Mouse (Mus musculus) testis, adult 2 months (tissue): ENCODE measurements at regions not wholly inside any gene's neighbourhood (a gene's known extent, or its start where the extent isn't known, plus 50 kb on each side); places are given as distances from the start of the nearest gene placed in this dataset.

Source experiments
- H3K27ac ChIP-seq: fragments of 200-500 bp; 2 replicates; pipeline ENCODE4 v1.5.1; 2012; ENCODE audit warnings: low read depth, low read length; ENCODE audit not compliant: control insufficient read depth, insufficient read depth
- H3K27me3 ChIP-seq: fragments of 200-500 bp; 2 replicates; pipeline ENCODE4 v1.6.1; 2012; ENCODE audit warnings: mild to moderate bottlenecking, low read length, moderate library complexity; ENCODE audit not compliant: control insufficient read depth, insufficient read depth
- H3K36me3 ChIP-seq: fragments of 200-500 bp; 2 replicates; pipeline ENCODE4 v1.6.1; 2012; ENCODE audit warnings: mild to moderate bottlenecking, low read length; ENCODE audit not compliant: control insufficient read depth, insufficient read depth
- H3K4me1 ChIP-seq: fragments of 200-500 bp; 2 replicates; pipeline ENCODE4 v1.6.1; 2012; ENCODE audit warnings: low read length; ENCODE audit not compliant: control insufficient read depth, insufficient read depth
- H3K4me3 ChIP-seq: fragments of 200-500 bp; 2 replicates; pipeline ENCODE4 v1.5.1; 2012; ENCODE audit warnings: low read depth, mild to moderate bottlenecking, low read length, moderate library complexity, mixed read lengths; ENCODE audit not compliant: control insufficient read depth
- CTCF ChIP-seq: fragments of 200-500 bp; IDR thresholded peaks from 2 replicates; pipeline ENCODE4 v1.5.1; 2012; ENCODE audit warnings: low read depth, mild to moderate bottlenecking, inconsistent platforms, low read length, moderate library complexity; ENCODE audit not compliant: control insufficient read depth, insufficient read depth, insufficient replicate concordance
- POLR2A ChIP-seq: fragments of 200-500 bp; IDR thresholded peaks from 2 replicates; pipeline ENCODE4 v1.6.1; 2012; ENCODE audit warnings: low read depth, mild to moderate bottlenecking, inconsistent platforms, low read length, moderate library complexity; ENCODE audit not compliant: control insufficient read depth

DNA sequence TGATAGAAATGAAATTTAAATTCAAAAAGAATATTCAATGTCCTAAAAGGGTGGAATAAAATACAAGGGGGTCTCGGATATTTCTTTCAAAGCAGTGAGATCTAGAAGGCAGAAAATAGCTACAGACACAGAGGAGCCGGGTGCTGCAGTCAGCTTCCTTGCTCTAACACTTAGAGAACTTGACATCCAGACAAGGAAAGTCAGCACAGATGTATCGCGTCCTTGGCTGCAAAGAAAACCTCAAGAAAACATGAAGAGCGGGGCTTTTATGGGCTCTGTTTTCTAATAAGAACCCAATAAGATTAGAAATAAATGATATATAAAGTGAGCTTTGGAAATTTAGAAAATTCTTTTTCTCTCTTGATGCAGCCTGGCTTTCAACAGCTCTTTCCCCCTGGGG lies 53.1 kb upstream of the Glis3 start:
- Histone ChIP-seq H3K36me3 (no peaks in the 10 kb centered on the region), H3K4me1 (no peaks in the 10 kb centered on the region), H3K27ac (no peak overlapping the region), H3K4me3 (no peak overlapping the region), H3K27me3 (no peaks in the 10 kb centered on the region)
- TF ChIP-seq CTCF (no peak), POLR2A (no peak)

DNA sequence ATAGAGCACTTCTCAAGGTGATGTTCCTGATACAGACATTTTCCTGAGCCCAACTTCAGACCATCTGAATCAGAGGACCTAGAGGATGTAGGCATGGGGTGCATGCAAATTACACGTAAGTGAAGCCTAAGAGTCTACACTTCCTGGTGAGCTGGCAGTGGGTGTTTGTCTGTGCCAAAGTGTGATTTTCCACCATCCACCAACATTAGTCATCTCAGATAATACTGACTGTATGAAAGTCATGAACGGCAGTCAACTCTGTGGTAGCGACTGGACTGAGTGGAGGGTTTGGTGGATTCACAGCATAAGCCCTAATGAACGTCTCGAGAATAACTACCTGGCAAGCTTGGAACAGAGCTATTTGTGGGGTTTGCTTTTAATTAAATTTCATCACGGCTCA lies 53.9 kb upstream of the Glis3 start:
- H3K4me1 ChIP-seq: no peaks in the 10 kb centered on the region
- H3K4me3 ChIP-seq: no peak overlapping the region
- no peak for TF ChIP-seq POLR2A
- no peaks in the 10 kb centered on the region for H3K36me3 ChIP-seq
- H3K27ac ChIP-seq: no peak overlapping the region
- no peaks in the 10 kb centered on the region for H3K27me3 ChIP-seq

DNA sequence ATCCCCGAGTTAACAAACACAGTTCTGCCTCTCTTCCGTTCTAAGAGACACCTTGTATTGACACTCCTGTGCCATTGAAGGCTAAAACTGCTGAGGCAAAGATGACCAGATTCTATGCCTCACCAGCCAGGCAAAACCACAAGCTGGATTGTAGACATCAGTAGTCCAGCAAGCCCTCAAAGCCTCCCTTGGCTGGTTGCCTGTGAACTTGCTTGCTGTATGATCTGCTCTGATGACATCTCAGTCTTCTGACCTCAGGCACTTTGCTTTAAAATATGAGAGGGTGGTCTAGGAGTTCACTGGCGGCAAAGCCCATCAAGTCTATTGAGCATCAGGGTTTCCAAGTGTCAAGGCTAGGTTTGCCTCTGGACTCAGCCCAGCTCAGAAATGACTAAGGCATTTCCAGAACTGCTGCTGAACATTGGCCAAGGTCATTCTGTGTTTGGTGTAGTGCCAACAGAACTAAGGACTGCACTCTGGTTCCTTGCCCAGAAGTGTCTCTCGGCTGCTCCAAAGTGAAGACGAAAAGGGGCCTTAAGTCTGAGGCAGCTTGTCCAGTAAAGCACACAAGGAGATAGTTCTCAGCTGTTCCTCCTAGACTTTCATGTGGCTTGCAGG lies 63.4 kb upstream of the Glis3 start:
- no peak for TF ChIP-seq CTCF
- TF ChIP-seq POLR2A: no peak
- Histone ChIP-seq H3K27me3 (no peaks in the 10 kb centered on the region), H3K4me1 (no peaks in the 10 kb centered on the region), H3K4me3 (no peak overlapping the region), H3K27ac (no peak overlapping the region), H3K36me3 (no peaks in the 10 kb centered on the region)

DNA sequence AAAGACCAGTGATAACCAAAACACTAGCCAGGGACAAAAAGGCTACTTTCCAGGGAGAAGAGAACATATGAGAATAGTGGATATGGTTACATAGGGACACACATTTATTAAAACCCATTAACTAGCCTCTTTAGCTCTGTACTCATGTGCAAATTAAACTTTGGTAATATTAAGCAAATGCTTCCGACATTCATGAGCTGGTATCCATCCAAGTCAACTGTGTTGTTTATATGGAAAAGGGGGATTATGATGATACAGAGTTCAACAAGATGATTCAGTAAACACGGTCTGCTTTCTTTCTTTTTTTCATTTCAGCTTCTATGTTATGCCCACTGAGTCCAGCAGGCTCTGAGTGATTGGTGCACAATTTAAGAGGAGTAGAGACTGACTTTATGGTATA lies 65.2 kb upstream of the Glis3 start:
- Histone ChIP-seq H3K36me3 (no peaks in the 10 kb centered on the region), H3K27me3 (no peaks in the 10 kb centered on the region), H3K4me1 (no peaks in the 10 kb centered on the region), H3K4me3 (no peak overlapping the region), H3K27ac (no peak overlapping the region)
- TF ChIP-seq POLR2A: no peak
- no peak for TF ChIP-seq CTCF

DNA sequence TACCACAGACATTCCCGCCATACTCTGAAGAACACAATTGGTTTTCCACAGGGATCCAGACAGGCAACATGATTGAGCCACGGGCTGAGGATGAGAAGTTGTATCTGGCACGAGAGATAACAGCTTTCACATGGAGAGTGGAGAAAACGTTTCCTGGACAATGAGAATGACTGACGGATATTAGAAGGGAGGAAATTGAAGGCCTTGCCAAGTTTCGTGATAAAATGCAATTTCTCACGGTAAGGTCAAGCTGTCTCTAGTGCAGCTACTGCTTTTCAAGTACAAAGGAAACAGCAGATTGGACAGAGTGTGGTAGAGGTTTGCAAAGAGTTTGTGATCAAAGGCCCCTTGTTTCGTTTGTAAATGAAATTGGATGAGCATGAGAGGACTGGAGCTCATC lies 65.7 kb upstream of the Glis3 start:
- no peak for TF ChIP-seq CTCF
- no peak for TF ChIP-seq POLR2A
- H3K27me3 ChIP-seq: no peaks in the 10 kb centered on the region
- no peaks in the 10 kb centered on the region for H3K4me1 ChIP-seq
- H3K27ac ChIP-seq: no peak overlapping the region
- no peaks in the 10 kb centered on the region for H3K36me3 ChIP-seq
- no peak overlapping the region for H3K4me3 ChIP-seq

DNA sequence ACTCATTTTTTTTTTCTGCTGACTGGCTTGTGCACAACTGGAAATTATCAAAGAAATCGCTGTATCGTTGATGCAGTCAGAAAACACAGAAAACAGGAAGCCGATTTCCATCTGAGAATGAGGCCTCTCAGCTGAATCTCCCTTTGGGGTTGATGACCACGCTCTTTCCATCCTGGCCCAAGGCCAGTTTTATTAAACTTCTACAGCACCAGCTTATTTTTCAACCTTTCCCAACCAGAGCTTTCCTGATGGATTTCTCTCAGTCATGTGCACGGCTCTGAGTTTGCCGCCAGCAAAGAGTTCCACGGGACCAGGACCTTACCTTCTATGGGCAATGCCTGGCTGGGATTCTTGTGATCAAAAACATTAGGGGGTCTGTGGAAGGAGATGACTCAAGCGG lies 71.2 kb upstream of the Glis3 start:
- Histone ChIP-seq H3K4me3 (no peak overlapping the region), H3K27me3 (no peaks in the 10 kb centered on the region), H3K4me1 (no peaks in the 10 kb centered on the region), H3K27ac (no peak overlapping the region), H3K36me3 (no peaks in the 10 kb centered on the region)
- TF ChIP-seq CTCF (no peak), POLR2A (no peak)

DNA sequence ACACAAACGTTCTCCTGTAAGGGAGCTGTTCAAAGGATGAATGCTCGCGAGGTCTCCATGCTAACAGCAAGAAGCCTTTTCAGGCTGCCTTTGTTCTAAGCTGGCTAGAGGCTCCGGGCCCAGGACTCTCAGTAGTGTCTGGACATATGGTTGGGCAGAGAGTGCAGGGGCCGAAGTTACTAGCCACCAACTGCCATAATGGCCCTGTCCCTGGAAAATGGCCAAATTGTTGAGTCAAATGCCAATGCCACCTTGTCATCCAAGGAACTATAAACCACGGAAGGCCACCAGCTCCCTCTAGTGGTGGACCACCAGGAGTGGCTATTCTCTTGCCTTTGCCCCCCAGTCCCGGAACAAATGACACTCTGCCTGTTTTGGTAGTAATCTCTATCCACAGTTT lies 76.0 kb upstream of the Slc1a1 start:
- no peak overlapping the region for H3K27ac ChIP-seq
- TF ChIP-seq POLR2A (no peak), CTCF (peak; percentile 81; the same call in 1 of the 2 replicates)

More for the DNA sequence above, 76.0 kb upstream of the Slc1a1 start:
- H3K36me3 ChIP-seq: no peaks in the 10 kb centered on the region
- H3K4me1 ChIP-seq: peaks cover 3% of the 10 kb centered on the region
- no peaks in the 10 kb centered on the region for H3K27me3 ChIP-seq
- peak overlapping the region; percentile 1 for H3K4me3 ChIP-seq
